Mouse (Mus musculus) neural tube, embryonic 10.5 days (tissue): ENCODE data around the gene Zic2.

Experiments used
- DNase-seq: peaks from one replicate; pipeline ENCODE4 v3.0.0-alpha.2; 2017; ENCODE audit warnings: low spot score; ENCODE audit errors: extremely low spot score

The Zic2 gene

DNA sequence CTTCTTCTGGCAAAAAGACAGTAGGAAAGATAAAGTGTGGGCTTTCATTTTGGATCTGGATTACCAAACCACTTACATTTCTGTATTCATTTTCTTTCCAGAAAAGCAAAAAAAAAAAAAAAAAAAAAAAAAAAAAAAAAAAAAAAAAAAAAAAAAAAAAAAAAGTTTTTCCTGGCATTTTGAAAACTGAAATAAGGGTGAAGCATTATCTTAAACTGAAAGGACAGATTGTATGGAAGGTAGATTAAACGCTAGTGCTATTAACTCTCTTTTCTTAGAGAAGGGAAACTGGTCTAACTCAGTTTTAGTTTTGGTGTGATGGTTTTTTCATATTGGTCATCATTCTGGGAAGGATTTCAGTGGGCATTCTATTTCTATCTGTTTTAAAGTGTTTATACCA is 16.8 kb downstream of the Zic2 start:
- DNase-seq, result no peak

DNA sequence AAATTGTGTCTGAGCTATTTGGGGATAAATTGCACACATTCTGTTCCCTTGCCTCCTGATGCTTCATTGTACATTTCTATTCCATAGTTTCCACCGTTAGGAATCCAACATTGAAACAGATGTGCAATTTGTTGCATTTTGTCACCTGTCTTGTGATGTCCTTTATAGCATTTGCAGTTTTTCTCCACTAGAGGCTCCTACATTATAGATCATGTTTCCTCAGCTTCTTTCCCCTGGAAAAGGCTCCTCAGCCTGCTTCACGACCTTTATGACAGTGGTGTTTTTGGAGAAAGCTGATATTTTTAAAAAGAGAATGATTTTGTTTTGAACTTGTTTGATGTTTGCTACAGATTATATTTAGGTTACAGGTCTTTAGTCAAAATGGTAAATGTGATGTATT is 33.8 kb downstream of the Zic2 start:
- no peak for DNase-seq

DNA sequence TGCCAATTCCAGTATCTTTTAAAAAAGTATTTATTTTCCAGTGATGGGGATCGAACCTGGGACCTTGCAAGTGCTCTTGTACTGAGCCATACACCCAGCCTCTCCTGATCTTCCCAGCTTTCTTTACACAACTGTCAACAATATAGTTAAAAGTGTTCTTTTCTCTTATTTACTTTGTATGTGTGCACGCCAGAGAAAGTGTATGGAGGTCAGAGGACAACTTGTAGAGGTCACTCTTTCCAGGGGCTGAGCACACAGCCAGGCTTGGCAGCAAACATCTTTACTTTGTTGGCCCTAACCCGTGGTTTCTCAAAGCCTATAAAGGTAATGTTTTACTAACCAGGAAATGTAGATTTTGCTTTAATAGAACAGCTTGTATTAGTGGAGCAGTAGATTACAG is 36.3 kb downstream of the Zic2 start:
- DNase-seq, result no peak

DNA sequence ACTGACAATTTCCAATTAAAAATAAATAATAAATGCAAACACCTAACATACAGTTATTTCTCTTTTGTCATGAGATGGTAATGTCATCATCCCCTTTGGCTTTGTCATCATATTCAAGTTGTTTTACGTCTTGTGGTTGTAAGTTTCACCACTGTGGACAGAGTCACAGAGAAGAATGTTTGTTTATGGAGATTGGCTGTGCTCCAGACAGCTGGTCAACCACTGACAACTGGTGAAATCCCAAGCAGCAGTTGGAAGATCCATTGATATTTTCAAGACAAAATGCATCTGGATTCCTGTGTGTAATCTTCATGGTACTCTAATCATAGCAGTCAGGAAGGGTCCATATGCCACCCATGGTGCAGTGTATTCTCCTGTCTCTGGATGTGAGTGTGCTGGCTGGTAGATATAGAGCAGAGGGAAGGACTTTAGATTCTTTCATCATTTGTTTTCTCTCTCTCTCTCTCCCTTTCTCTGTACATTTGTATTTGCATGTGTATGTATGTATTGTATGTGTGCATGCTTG is 38.3 kb downstream of the Zic2 start:
- no peak for DNase-seq

DNA sequence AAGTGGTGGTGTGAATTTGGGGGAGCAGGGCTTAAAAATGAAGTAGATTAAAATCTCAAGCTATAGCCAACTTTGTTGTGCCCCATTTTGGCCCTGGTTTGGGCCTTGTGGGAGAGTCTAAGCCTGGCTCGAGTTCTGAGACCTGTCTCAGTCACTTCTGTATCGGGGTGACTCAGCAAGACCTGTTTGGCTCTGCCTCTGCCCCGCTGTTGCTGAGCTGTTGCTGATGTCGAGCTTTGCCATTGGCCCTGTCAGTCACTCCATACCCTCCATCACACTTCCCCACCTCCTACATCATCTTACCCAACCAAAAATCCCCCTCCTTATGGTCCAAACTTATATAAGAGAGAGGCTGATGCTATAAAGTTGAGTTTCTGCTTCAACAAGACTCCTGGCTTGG is 53.2 kb downstream of the Zic2 start:
- DNase-seq, result no peak
